Mouse (Mus musculus) MN1 (cell line): ENCODE data around the gene Foxf1.
A peak's percentile ranks its signal among the peaks of the same experiment; 100 is the strongest.

Experiments
- DNase-seq: peaks from one replicate; pipeline ENCODE4 v3.0.0-alpha.2; 2016; ENCODE audit warnings: low spot score

Gene Foxf1

GRCm38 (mm10) chr8:121129265-121129940, 45.2 kb downstream of the Foxf1 start:
- DNase-seq, result no peak

DNA sequence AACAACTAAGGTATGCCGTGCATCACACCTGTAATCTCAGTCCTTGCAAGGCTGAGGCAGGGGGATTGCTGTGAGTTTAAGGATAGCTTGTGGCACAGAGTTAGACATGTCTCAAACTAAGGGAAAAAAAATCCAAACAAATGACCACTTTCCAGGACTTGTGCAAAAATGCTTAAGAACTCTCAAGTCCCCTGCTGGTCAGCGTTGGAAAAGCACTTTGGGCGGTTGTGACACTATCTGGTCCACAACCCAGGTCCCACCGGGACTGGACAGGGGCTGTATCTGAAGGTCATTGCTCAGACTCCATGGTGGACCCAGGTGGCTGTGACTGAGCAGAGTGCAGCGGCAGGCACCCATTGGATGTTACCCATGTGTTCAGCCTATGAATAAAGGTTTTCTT, 46.3 kb downstream of the Foxf1 start:
- no peak for DNase-seq

DNA sequence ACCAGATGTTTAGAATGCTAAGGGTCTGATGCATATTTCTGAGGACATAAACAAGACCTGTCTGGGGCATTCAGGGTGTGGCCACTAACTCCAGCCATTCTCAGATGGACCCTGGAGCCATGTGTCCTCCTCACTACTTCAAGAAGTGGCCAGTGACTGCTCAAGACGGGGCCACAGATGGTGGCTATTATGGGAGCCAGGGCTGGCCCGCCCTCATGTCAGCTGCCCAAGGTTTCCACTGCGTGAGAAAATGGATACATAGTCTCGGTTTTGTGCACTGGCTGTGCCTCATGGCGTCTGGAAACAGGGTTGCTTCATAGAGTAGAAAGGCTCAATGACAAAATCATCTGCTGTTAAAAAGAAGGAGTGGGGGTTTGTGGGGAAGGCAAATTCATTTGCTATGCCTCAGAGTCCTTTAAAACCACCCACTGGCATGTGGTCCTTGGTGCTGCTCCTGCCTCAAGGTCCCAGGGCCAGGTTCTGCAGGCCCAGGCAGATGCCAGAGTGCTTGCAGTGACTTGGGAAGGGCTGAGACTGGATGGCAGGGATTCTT, 48.9 kb downstream of the Foxf1 start:
- no peak for DNase-seq

- DNase-seq, result peak; percentile 78
Measured at GRCm38 (mm10) chr8:121134102-121134501, 49.9 kb downstream of the Foxf1 start.

DNA sequence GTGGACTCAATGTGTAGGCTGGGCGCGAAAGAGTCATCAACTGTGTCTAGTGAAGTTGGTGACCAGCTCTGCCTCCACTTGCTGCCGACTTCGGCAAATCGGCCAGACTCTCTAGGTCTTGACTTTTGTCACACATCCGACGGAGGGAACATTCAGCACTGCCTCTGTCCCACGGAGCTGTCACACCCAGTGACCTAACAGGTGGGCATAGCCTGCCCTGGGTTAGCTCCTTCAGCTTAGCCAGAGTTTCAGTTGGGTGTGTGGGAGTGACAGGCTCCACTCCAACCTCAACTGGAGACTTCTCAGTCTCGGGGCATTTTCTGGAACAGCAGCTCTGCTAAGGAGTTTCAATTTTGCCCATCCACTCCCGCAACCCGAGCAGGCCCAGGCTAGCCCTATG, 50.3 kb downstream of the Foxf1 start:
- DNase-seq, result no peak

- DNase-seq, result no peak
Measured at GRCm38 (mm10) chr8:121136856-121137255, 52.7 kb downstream of the Foxf1 start.
